Mouse (Mus musculus): ENCODE data around the gene Cdh12. TPM values are rescaled to one million over a fixed set of nuclear protein-coding genes. Genes with fewer than 3 reads are reported as not detected.
A peak's percentile ranks its signal among the peaks of the same experiment; 100 is the strongest.

The Cdh12 gene
- polyA plus RNA-seq, 2 experiments, result 0.16 to 0.29 TPM

DNA sequence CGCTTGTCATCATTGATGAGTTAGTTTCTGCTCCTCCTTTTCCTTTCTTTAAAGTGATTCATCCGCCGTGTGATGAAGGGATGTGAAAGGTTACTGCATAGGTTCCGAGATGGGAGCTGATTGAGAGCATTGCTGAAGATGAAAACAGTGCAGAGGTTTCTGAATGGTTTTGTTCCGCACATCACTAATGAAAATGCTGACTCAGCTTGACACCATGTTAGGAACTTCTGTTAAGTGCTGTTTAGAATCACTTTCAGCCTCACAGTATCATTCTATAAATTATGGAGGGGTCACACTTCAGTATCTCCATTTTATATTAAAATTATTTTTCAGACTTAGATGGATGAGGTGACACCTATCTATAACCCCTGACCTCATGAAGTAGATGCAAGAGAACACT, 247.2 kb downstream of the Cdh12 start:
- Histone ChIP-seq H3K27ac (replicated peaks; ENCODE audit: low read depth, low read length) (no peak overlapping the region), H3K9ac (ENCODE audit: low read depth, low read length, severe bottlenecking) (no peak overlapping the region), H3K4me1 (ENCODE audit: control insufficient read depth, insufficient read depth, low read length) (no peaks in the 10 kb centered on the region), H3K4me2 (replicated peaks; ENCODE audit: low read depth, low read length, severe bottlenecking) (no peak overlapping the region), H3K27me3 (ENCODE audit: control insufficient read depth, insufficient read depth, low read length) (no peaks in the 10 kb centered on the region), H3K36me3 (ENCODE audit: control insufficient read depth, insufficient read depth, low read length) (no peaks in the 10 kb centered on the region), H3K4me3 (replicated peaks; ENCODE audit: low read length) (no peak overlapping the region), H3K9me3 (ENCODE audit: control insufficient read depth, low read length) (no peaks in the 10 kb centered on the region)
- no peak for DNase-seq (ENCODE audit: low spot score)
- WGBS, result 80% methylated on average over 5 of the region's 5 CpGs
- ATAC-seq (ENCODE audit: low FRiP score, low read depth), result no peak
- no peak for TF ChIP-seq POLR2A (IDR thresholded peaks at IDR 0.05; ENCODE audit: borderline replicate concordance, extremely low read depth, insufficient read depth, insufficient read length)

GRCm38 (mm10) chr15:20711859-20712258, 262.8 kb downstream of the Cdh12 start:
- Histone ChIP-seq H3K36me3 (ENCODE audit: control insufficient read depth, insufficient read depth, low read length) (no peaks in the 10 kb centered on the region), H3K27me3 (ENCODE audit: control insufficient read depth, insufficient read depth, low read length) (no peaks in the 10 kb centered on the region), H3K4me1 (ENCODE audit: control insufficient read depth, insufficient read depth, low read length) (no peaks in the 10 kb centered on the region), H3K27ac (replicated peaks; ENCODE audit: low read depth, low read length) (no peak overlapping the region), H3K9ac (ENCODE audit: low read depth, low read length, severe bottlenecking) (no peak overlapping the region), H3K4me2 (replicated peaks; ENCODE audit: low read depth, low read length, severe bottlenecking) (no peak overlapping the region), H3K9me3 (ENCODE audit: control insufficient read depth, low read length) (no peaks in the 10 kb centered on the region), H3K4me3 (replicated peaks; ENCODE audit: low read length) (no peak overlapping the region)
- ATAC-seq (ENCODE audit: low FRiP score, low read depth) (no peak), DNase-seq (ENCODE audit: low spot score) (no peak)
- TF ChIP-seq POLR2A (IDR thresholded peaks at IDR 0.05; ENCODE audit: borderline replicate concordance, extremely low read depth, insufficient read depth, insufficient read length), result no peak
- 86% methylated on average over 4 of the region's 4 CpGs for WGBS

DNA sequence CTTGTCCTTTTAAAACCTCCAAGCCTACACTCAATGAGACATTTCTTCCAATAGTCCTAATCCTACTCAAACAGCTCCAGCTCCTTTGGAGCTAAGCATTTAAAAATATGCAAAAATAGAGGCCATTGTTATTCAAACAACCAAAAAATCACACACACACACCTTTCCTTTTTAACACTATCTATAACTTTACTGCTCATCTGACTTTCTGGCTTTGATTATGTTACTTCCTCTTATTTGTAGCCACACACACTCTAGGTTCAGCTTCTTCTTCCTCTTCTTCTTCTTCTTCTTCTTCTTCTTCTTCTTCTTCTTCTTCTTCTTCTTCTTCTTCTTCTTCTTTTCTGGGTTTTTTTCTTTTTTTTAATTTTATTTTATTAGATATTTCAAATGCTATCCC, 323.2 kb downstream of the Cdh12 start:
- DNase-seq (ENCODE audit: low spot score) (no peak), ATAC-seq (ENCODE audit: low FRiP score, low read depth) (no peak)
- Histone ChIP-seq H3K4me2 (replicated peaks; ENCODE audit: low read depth, low read length, severe bottlenecking) (no peak overlapping the region), H3K36me3 (ENCODE audit: control insufficient read depth, insufficient read depth, low read length) (no peaks in the 10 kb centered on the region), H3K27ac (replicated peaks; ENCODE audit: low read depth, low read length) (no peak overlapping the region), H3K4me3 (replicated peaks; ENCODE audit: low read length) (no peak overlapping the region), H3K9ac (ENCODE audit: low read depth, low read length, severe bottlenecking) (no peak overlapping the region), H3K4me1 (ENCODE audit: control insufficient read depth, insufficient read depth, low read length) (no peaks in the 10 kb centered on the region), H3K9me3 (ENCODE audit: control insufficient read depth, low read length) (no peaks in the 10 kb centered on the region), H3K27me3 (ENCODE audit: control insufficient read depth, insufficient read depth, low read length) (no peaks in the 10 kb centered on the region)
- no peak for TF ChIP-seq POLR2A (IDR thresholded peaks at IDR 0.05; ENCODE audit: borderline replicate concordance, extremely low read depth, insufficient read depth, insufficient read length)

- ATAC-seq (ENCODE audit: low FRiP score, low read depth), result no peak
- Histone ChIP-seq H3K4me3 (replicated peaks; ENCODE audit: low read length) (no peak overlapping the region), H3K9me3 (ENCODE audit: control insufficient read depth, low read length) (no peaks in the 10 kb centered on the region), H3K4me1 (ENCODE audit: control insufficient read depth, insufficient read depth, low read length) (no peaks in the 10 kb centered on the region), H3K27me3 (ENCODE audit: control insufficient read depth, insufficient read depth, low read length) (no peaks in the 10 kb centered on the region), H3K27ac (replicated peaks; ENCODE audit: low read depth, low read length) (no peak overlapping the region), H3K36me3 (ENCODE audit: control insufficient read depth, insufficient read depth, low read length) (no peaks in the 10 kb centered on the region), H3K9ac (ENCODE audit: low read depth, low read length, severe bottlenecking) (no peak overlapping the region), H3K4me2 (replicated peaks; ENCODE audit: low read depth, low read length, severe bottlenecking) (no peak overlapping the region)
- no peak for TF ChIP-seq POLR2A (IDR thresholded peaks at IDR 0.05; ENCODE audit: borderline replicate concordance, extremely low read depth, insufficient read depth, insufficient read length)
- no peak for DNase-seq (ENCODE audit: low spot score)
These were observed 324.4 kb downstream of the Cdh12 start for GRCm38 (mm10) chr15:20773423-20773822.

- ATAC-seq (ENCODE audit: low FRiP score, low read depth), result 0 out of 2 replicates have a peak, but pooled peaks have one; percentile 12
- peak; percentile 37 for DNase-seq (ENCODE audit: low spot score)
- H3K27ac ChIP-seq (replicated peaks; ENCODE audit: low read depth, low read length), result no peak overlapping the region
- no peak overlapping the region for H3K4me3 ChIP-seq (replicated peaks; ENCODE audit: low read length)
- H3K27me3 ChIP-seq (ENCODE audit: control insufficient read depth, insufficient read depth, low read length), result no peaks in the 10 kb centered on the region
- 21% methylated on average over 4 of the region's 4 CpGs for WGBS
- H3K36me3 ChIP-seq (ENCODE audit: control insufficient read depth, insufficient read depth, low read length), result no peaks in the 10 kb centered on the region
- H3K4me1 ChIP-seq (ENCODE audit: control insufficient read depth, insufficient read depth, low read length), result no peaks in the 10 kb centered on the region
- H3K9ac ChIP-seq (ENCODE audit: low read depth, low read length, severe bottlenecking), result no peak overlapping the region
- no peak overlapping the region for H3K4me2 ChIP-seq (replicated peaks; ENCODE audit: low read depth, low read length, severe bottlenecking)
- H3K9me3 ChIP-seq (ENCODE audit: control insufficient read depth, low read length), result no peaks in the 10 kb centered on the region
- no peak for TF ChIP-seq POLR2A (IDR thresholded peaks at IDR 0.05; ENCODE audit: borderline replicate concordance, extremely low read depth, insufficient read depth, insufficient read length)
These were observed 347.9 kb downstream of the Cdh12 start for GRCm38 (mm10) chr15:20796999-20797398.

- H3K36me3 ChIP-seq (ENCODE audit: control insufficient read depth, insufficient read depth, low read length), result no peaks in the 10 kb centered on the region
- no peak for ATAC-seq (ENCODE audit: low FRiP score, low read depth)
- no peaks in the 10 kb centered on the region for H3K9me3 ChIP-seq (ENCODE audit: control insufficient read depth, low read length)
- TF ChIP-seq POLR2A (IDR thresholded peaks at IDR 0.05; ENCODE audit: borderline replicate concordance, extremely low read depth, insufficient read depth, insufficient read length), result no peak
- H3K4me1 ChIP-seq (ENCODE audit: control insufficient read depth, insufficient read depth, low read length), result no peaks in the 10 kb centered on the region
- no peaks in the 10 kb centered on the region for H3K27me3 ChIP-seq (ENCODE audit: control insufficient read depth, insufficient read depth, low read length)
- WGBS, result 79% methylated on average over 2 of the region's 2 CpGs
- H3K27ac ChIP-seq (replicated peaks; ENCODE audit: low read depth, low read length), result no peak overlapping the region
- DNase-seq (ENCODE audit: low spot score), result peak; percentile 8
- no peak overlapping the region for H3K9ac ChIP-seq (ENCODE audit: low read depth, low read length, severe bottlenecking)
- no peak overlapping the region for H3K4me2 ChIP-seq (replicated peaks; ENCODE audit: low read depth, low read length, severe bottlenecking)
- H3K4me3 ChIP-seq (replicated peaks; ENCODE audit: low read length), result no peak overlapping the region
These were observed 349.5 kb downstream of the Cdh12 start for GRCm38 (mm10) chr15:20798541-20798940.

Data from limb, embryonic 14.5 days (tissue).